Mouse (Mus musculus) hindbrain, embryonic 13.5 days (tissue): ENCODE data around the gene Retsat. TPM values are rescaled to one million over a fixed set of nuclear protein-coding genes. Genes with fewer than 3 reads are reported as not detected.

ENCODE experiments used
- ATAC-seq: fragments of 200-750 bp; cut with Nextera tagmentation; 2 replicates; pipeline ENCODE4 v1.8.0; 2017; ENCODE audit warnings: moderate TSS enrichment; ENCODE audit not compliant: low FRiP score
- H3K27ac ChIP-seq: fragments of 300-500 bp; sonication (generic); 2 replicates; pipeline ENCODE4 v1.5.1; 2015; ENCODE audit warnings: inconsistent platforms, mild to moderate bottlenecking, moderate library complexity
- H3K27me3 ChIP-seq: fragments of 300-500 bp; sonication (generic); 2 replicates; pipeline ENCODE4 v1.6.1; 2015; ENCODE audit warnings: mild to moderate bottlenecking, inconsistent platforms
- H3K36me3 ChIP-seq: fragments of 300-500 bp; sonication (generic); 2 replicates; pipeline ENCODE4 v1.6.1; 2015; ENCODE audit warnings: mild to moderate bottlenecking, inconsistent platforms
- H3K4me1 ChIP-seq: fragments of 300-500 bp; sonication (generic); replicated peaks from 2 replicates; pipeline ENCODE4 v1.6.1; 2015; ENCODE audit warnings: inconsistent platforms
- H3K4me2 ChIP-seq: fragments of 300-500 bp; sonication (generic); 2 replicates; pipeline ENCODE4 v1.6.1; 2015; ENCODE audit warnings: inconsistent platforms, mild to moderate bottlenecking, moderate library complexity
- H3K4me3 ChIP-seq: fragments of 300-500 bp; sonication (generic); 2 replicates; pipeline ENCODE4 v1.5.1; 2015; ENCODE audit warnings: mild to moderate bottlenecking, inconsistent platforms
- H3K9ac ChIP-seq: fragments of 300-500 bp; sonication (generic); 2 replicates; pipeline ENCODE4 v1.6.1; 2015; ENCODE audit warnings: mild to moderate bottlenecking, inconsistent platforms
- H3K9me3 ChIP-seq: fragments of 300-500 bp; sonication (generic); 2 replicates; pipeline ENCODE4 v1.6.1; 2016; ENCODE audit warnings: inconsistent platforms
- WGBS: fragments of 180-500 bp; shearing (Covaris S2); methylation state at CpG from one replicate; pipeline ENCODE4 v1.1.7; 2015; 5-methylcytosine and 5-hydroxymethylcytosine counted together
- polyA plus RNA-seq: library from polyadenylated mRNA; unstranded; fragments of >200 nt; fragmentation: Nextera tagmentation; extraction: Ambion mirVana; gene quantifications from 2 replicates; pipeline ENCODE4 v1.2.1, GENCODE M21; 2015

Retsat gene
- polyA plus RNA-seq, 1 experiment from 2014 or later = 4.8 TPM

DNA sequence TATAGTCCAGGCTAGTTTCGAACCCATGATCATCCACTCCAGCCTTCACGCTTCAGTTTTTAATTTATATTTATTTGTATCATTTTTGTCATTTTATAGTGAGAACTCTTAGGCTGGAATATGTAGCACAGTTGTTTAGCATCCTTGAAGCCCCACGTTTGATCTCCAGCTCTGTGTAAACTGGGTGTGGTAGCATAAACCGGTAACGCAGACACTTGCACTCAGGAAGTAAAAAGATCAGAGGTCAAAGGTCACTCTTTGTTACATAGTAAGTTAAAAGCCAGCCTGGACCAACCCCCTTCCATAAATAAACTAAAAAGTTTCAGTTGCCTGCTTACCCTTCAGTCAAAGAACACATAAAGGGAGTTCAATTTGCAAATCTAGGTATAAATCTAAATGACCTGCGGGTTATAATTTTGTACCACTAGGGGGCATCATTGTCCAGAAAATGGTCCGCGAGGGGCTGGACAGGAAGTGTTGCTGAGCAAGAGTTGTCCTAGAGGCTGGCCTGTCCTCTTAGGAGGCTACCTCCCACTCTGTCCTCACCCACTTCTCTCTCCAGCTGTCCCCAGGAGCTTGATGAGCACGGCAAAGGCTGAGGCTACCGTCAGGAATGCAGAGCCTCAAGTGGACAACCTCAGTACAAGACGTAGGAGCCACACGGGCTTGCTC is 37.6 kb downstream of the Retsat start:
- WGBS = 48% methylated on average over 12 of the region's 12 CpGs
- Histone ChIP-seq H3K4me2 (no peak overlapping the region), H3K36me3 (no peaks in the 10 kb centered on the region), H3K27me3 (no peaks in the 10 kb centered on the region), H3K27ac (no peak overlapping the region), H3K4me1 (0 out of 2 replicates have a peak, but pooled peaks cover 2% of the 10 kb centered on the region), H3K4me3 (no peak overlapping the region), H3K9me3 (no peaks in the 10 kb centered on the region), H3K9ac (no peak overlapping the region)
- peak; percentile 37; the same call in 1 of the 2 replicates for ATAC-seq

DNA sequence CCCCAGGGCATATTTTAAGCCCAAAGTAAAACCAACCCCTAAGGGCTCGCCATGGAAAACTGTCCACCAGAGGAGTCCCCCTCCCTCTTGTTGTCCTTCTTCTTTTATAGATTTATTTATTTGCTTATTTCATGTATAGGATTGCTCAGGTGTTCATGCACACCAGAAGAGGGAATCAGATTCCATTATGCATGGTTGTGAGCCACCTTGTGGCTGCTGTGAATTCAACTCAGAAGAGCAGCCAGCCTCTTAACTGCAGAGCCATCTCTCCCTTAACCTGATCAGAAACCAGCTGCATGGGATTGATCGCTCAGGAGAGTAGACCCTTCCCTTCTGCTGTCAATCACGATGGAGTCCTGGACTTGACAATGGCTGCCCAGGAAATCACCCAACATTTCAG is 38.7 kb downstream of the Retsat start:
- no peaks in the 10 kb centered on the region for H3K9me3 ChIP-seq
- no peaks in the 10 kb centered on the region for H3K36me3 ChIP-seq
- no peak overlapping the region for H3K4me2 ChIP-seq
- no peak overlapping the region for H3K9ac ChIP-seq
- H3K27ac ChIP-seq = no peak overlapping the region
- WGBS = 87% methylated on average over 3 of the region's 3 CpGs
- H3K4me3 ChIP-seq = no peak overlapping the region
- no peak for ATAC-seq
- H3K27me3 ChIP-seq = no peaks in the 10 kb centered on the region
- H3K4me1 ChIP-seq = 0 out of 2 replicates have a peak, but pooled peaks cover 2% of the 10 kb centered on the region

DNA sequence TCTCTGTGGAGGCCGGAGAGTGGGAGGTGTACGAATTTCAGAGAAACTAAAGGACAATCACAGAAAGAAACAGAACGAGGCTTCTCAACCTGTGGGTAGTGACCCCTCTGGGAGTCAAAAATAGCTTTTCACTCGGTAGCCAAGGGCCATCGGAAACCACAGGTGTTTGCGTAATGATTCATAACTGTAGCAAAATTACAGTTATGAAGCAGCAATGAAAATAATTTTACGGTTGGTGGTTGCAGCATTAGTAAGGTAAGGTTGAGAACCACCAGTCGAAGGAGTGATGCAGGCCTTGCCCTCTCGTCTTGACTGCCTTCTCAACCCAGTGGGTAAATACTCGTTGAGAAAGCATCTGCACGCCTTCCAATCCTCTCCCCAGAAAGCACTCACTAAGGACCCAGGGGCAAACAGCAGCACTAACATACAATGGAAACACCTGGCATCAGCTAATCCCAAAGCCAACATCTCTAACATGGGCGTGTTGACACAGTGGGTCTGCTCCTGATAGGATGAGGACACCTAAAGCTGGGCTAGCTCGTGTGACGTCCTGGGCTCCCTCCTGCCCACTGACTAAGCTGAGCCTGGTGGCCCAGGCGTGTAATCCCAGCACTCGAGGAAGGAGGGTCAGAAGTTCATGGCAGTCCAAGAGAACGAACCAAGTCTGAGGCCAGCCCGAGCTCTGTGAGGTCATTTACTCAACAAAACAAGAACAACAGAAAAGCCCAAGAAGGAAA is 43.1 kb downstream of the Retsat start:
- Histone ChIP-seq H3K27ac (no peak overlapping the region), H3K9me3 (no peaks in the 10 kb centered on the region), H3K4me2 (no peak overlapping the region), H3K4me3 (no peak overlapping the region), H3K9ac (no peak overlapping the region), H3K4me1 (no peaks in the 10 kb centered on the region), H3K36me3 (no peaks in the 10 kb centered on the region), H3K27me3 (no peaks in the 10 kb centered on the region)
- ATAC-seq = no peak
- WGBS = 86% methylated on average over 18 of the region's 18 CpGs

DNA sequence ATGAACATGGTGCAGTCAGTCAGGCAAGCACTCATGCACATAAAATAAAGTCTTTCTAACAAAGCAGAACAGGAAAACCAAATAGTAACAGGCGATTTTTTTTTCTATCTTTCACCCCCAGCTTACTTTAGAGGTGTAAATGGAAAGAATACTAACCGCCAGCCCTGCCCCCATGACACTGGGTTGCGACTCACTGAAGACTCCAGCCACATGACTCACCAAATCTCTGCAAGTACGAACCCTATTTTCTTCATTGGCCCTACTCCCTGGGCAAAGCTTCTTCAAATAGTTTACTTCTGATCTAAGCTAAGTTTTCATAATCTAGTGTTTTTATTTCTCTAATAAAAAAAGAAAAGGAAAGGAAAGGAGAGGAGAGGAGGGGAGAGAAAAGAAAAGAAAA is 46.3 kb downstream of the Retsat start:
- H3K36me3 ChIP-seq = no peaks in the 10 kb centered on the region
- no peak overlapping the region for H3K27ac ChIP-seq
- no peak overlapping the region for H3K4me2 ChIP-seq
- H3K27me3 ChIP-seq = no peaks in the 10 kb centered on the region
- H3K4me3 ChIP-seq = no peak overlapping the region
- 89% methylated on average over 4 of the region's 4 CpGs for WGBS
- no peaks in the 10 kb centered on the region for H3K9me3 ChIP-seq
- peaks cover 7% of the 10 kb centered on the region; the same call in 1 of the 2 replicates for H3K4me1 ChIP-seq
- ATAC-seq = no peak
- no peak overlapping the region for H3K9ac ChIP-seq

DNA sequence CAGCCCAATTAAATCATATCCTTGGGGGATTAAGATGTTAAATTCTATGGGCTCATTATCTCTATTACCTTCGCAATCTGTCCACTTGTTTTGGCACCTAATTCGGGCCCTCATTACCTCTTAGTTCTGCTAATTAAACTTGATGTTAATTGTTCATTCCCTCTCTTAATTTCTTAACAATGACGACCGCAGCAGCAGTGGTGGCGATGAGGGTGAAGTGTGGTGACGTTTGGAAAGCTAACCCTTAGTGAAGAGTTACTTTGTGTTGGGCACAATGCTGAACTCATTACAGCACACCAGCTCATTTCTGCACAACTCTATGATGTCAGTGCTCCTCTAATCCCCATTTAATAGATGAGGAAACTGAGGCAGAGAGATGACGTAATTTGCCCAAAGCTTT is 47.1 kb downstream of the Retsat start:
- Histone ChIP-seq H3K4me3 (no peak overlapping the region), H3K36me3 (no peaks in the 10 kb centered on the region), H3K9me3 (no peaks in the 10 kb centered on the region), H3K27me3 (no peaks in the 10 kb centered on the region), H3K4me2 (no peak overlapping the region), H3K27ac (no peak overlapping the region), H3K9ac (no peak overlapping the region), H3K4me1 (peaks cover 9% of the 10 kb centered on the region; the same call in 1 of the 2 replicates)
- 73% methylated on average over 7 of the region's 7 CpGs for WGBS
- ATAC-seq = no peak

DNA sequence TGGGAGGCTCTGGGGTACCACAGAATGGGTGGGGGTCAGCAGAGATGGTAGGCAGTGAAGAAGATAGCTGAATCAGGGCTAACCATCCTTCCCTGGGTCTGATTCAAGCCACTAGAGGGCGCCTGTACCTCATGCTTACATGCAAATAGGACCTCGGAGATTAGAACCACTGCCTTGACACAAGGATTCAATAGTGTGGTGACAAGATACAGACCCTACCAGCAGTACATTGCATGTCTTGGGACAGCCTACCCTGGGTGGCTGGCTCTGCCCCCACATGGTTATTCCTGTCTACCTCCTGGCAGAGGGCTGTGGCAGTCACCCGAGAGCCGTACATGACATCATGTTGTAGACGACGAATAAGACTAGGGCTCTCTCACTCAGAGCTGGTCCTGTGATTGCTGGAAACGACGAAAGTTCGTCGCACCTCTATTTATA is 49.1 kb downstream of the Retsat start:
- ATAC-seq = peak; percentile 71
- no peak overlapping the region for H3K4me2 ChIP-seq
- 69% methylated on average over 10 of the region's 10 CpGs for WGBS
- H3K9me3 ChIP-seq = no peaks in the 10 kb centered on the region
- H3K4me1 ChIP-seq = peaks cover 13% of the 10 kb centered on the region; the same call in 1 of the 2 replicates
- no peaks in the 10 kb centered on the region for H3K27me3 ChIP-seq
- no peak overlapping the region for H3K9ac ChIP-seq
- no peaks in the 10 kb centered on the region for H3K36me3 ChIP-seq
- no peak overlapping the region for H3K27ac ChIP-seq
- no peak overlapping the region for H3K4me3 ChIP-seq

DNA sequence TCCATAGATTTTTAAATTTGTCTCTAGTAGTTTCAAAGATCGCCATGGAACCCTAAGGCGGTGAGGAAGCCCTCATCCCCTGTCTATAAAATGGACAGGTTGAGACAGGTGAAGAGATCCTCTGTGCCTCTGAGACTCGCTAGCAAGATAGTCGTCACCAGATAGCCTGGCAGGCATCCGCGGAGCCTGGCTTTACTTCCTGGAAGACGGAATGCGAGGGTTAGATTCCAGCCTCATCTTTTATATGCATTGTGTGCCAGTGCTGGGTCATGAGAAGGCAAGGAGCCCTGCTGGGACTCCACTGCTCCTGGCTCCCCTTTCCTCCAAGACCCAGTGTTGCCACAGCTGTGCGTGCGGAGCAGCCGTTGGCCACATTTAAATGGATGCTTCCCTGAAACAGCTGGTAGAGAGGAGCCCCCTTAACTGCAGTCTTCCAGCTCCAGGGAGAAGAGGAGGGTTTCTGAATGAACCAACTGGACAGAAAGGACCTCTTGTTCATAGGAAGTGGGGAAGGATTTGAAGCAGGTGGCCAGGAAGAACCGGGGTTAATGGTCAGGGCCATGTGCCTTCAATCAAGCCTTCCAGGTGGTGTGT is 49.8 kb downstream of the Retsat start:
- Histone ChIP-seq H3K9me3 (no peaks in the 10 kb centered on the region), H3K9ac (no peak overlapping the region), H3K27ac (no peak overlapping the region), H3K4me2 (no peak overlapping the region), H3K27me3 (no peaks in the 10 kb centered on the region), H3K36me3 (no peaks in the 10 kb centered on the region), H3K4me1 (peaks cover 13% of the 10 kb centered on the region; the same call in 1 of the 2 replicates), H3K4me3 (no peak overlapping the region)
- ATAC-seq = no peak
- WGBS = 60% methylated on average over 12 of the region's 12 CpGs

DNA sequence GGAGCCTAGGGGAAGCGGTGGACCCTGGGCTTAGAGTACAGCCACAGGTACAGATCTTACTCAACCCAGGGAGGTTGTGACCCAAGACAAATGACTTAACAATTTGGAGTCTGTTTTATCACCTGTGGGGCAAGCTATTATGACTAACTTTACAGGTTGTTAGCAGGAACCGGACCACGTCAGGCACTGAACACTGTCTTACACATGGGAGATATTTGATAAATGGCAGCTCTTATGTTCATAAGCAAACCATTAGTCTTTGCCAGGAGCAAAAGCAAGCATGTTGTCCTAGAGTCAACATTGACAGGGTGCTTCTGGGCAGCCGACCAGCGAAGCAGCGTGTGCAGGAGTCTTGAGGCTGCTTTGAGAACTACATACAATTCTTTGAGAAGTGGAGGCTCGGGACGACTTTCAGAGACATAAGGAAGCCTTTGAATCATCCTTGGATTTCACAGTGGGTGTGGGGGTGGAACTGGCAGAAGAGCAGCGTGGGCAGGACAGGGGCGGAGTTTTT is 52.1 kb downstream of the Retsat start:
- WGBS = 82% methylated on average over 10 of the region's 10 CpGs
- no peaks in the 10 kb centered on the region for H3K27me3 ChIP-seq
- no peak for ATAC-seq

DNA sequence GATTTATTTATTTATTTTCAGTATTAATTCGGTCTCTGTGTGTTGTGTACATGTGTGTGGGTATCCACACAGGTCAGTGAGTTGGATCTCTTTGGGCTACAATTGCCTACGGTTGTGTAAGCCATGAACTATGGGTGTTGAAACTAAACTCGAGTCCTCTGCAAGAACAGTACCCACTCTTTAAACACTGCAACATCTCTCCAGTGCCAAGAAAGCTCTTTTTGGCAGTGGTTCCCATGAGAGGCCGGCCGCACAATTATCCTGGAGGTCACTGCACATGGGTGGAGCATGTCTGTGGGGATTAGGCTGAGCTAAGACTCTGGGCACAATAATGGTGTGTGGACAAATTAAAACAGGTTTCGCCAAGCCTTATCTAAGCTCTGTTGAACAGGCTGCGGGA is 55.1 kb downstream of the Retsat start:
- no peaks in the 10 kb centered on the region for H3K9me3 ChIP-seq
- no peaks in the 10 kb centered on the region for H3K36me3 ChIP-seq
- WGBS = 80% methylated on average over 7 of the region's 7 CpGs

More for the DNA sequence above, 52.1 kb downstream of the Retsat start:
- Histone ChIP-seq H3K9ac (no peak overlapping the region), H3K9me3 (no peaks in the 10 kb centered on the region), H3K36me3 (no peaks in the 10 kb centered on the region), H3K4me1 (peaks cover 19% of the 10 kb centered on the region), H3K4me2 (no peak overlapping the region), H3K4me3 (no peak overlapping the region), H3K27ac (no peak overlapping the region)

DNA sequence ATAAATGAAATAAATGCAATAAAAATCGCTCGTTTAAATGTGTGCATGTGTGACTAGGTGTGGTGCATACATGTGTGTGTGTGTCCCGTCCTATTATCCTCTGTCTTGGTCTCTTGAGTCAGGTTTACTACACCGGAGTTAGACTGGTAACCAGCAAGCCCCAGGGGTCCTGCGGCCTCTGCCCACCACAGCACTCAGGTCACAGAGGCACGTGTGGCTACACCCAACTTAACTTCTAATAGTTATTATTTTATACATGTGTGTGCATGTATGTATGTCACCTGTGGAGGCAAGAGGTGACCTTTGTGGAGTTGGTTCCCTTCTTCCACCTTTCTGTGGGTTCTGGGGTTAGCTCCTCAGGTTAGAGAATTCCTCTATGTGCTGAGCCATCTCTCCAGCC is 56.1 kb downstream of the Retsat start:
- H3K4me1 ChIP-seq = peaks cover 18% of the 10 kb centered on the region
- no peaks in the 10 kb centered on the region for H3K36me3 ChIP-seq
- H3K9ac ChIP-seq = no peak overlapping the region
- no peak overlapping the region for H3K4me2 ChIP-seq
- H3K27ac ChIP-seq = no peak overlapping the region
- WGBS = 92% methylated on average over 6 of the region's 6 CpGs
- no peaks in the 10 kb centered on the region for H3K27me3 ChIP-seq
- ATAC-seq = no peak
- no peak overlapping the region for H3K4me3 ChIP-seq
- H3K9me3 ChIP-seq = no peaks in the 10 kb centered on the region

More for the DNA sequence above, 55.1 kb downstream of the Retsat start:
- ATAC-seq = no peak
- Histone ChIP-seq H3K9ac (no peak overlapping the region), H3K4me3 (no peak overlapping the region), H3K4me2 (no peak overlapping the region), H3K4me1 (peaks cover 18% of the 10 kb centered on the region), H3K27ac (no peak overlapping the region), H3K27me3 (no peaks in the 10 kb centered on the region)

DNA sequence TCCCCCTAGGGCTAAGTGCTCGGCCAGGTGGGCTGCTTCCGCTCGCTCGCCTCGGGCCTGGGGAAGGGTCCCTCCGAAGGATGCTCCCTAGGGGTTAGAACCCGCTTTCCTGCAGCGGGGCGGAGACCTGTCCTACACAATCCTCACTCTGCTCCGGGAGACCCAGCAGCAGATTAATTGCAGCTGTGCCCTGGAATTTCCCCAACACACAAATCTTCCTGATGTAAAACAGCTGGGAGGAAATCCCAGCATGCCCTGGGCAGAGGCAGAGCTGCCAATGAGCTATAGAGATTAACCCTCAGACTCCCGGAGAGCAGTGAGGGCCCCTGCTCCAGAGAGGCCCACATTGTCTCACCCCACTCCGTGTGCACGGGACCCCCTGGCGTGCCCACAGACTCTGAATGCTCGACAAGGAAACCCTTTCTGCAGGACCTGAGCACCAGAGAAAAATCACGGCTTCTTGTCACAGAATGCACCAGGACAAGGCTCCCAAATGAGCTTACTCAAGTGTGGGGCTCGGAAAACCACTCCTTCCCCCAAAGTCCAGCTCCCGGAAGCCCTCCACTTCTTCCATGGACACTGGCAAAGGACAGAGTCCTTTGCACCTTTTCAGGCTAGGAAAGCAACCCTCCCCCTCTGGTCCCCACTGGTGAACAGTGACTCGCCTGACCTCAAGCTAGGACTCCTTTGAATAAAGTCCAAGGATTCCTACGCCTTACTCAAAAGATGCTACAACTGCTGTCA is 57.2 kb downstream of the Retsat start:
- Histone ChIP-seq H3K9ac (peak overlapping the region; percentile 62), H3K36me3 (no peaks in the 10 kb centered on the region), H3K27me3 (no peaks in the 10 kb centered on the region), H3K4me3 (peak overlapping the region; percentile 36), H3K9me3 (no peaks in the 10 kb centered on the region), H3K4me1 (peaks cover 20% of the 10 kb centered on the region), H3K27ac (peak overlapping the region; percentile 82), H3K4me2 (peak overlapping the region; percentile 53)
- 42% methylated on average over 20 of the region's 20 CpGs for WGBS
- ATAC-seq = peak; percentile 83

DNA sequence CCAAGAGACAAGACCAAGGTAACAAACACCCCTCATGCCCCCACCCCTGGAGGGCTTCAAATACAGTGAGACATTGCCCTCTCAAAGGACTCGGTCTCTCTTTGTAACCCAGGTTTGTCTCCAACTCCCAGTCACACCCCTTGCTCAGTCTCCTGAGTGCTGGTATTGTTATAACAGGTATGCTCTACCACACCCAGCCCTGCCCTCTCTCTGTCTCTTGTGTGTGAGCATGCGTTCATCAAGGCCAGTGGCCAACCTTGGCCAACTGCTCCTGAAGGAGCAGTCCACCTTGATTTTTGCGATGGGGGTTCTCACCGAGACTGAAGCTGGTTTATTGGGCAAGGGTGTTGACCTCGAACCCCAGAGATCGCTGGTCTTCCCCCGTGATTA is 57.8 kb downstream of the Retsat start:
- H3K9me3 ChIP-seq = no peaks in the 10 kb centered on the region
- no peaks in the 10 kb centered on the region for H3K36me3 ChIP-seq
- peak overlapping the region; percentile 53; the same call in 1 of the 2 replicates for H3K4me2 ChIP-seq
- no peaks in the 10 kb centered on the region for H3K27me3 ChIP-seq
- 89% methylated on average over 7 of the region's 7 CpGs for WGBS
- ATAC-seq = peak; percentile 5; the same call in 1 of the 2 replicates
- no peak overlapping the region for H3K4me3 ChIP-seq
- H3K4me1 ChIP-seq = peaks cover 21% of the 10 kb centered on the region
- H3K9ac ChIP-seq = no peak overlapping the region
- H3K27ac ChIP-seq = peak overlapping the region; percentile 82; the same call in 1 of the 2 replicates
